Mouse (Mus musculus) spleen, postnatal 4 days (tissue): Measurements from ENCODE around the gene Synpo2.

Experiments
- DNase-seq, 2 experiments: peaks; one replicate each; pipeline ENCODE4 v3.0.0; 2022; ENCODE audit warnings: low spot score in 2 of 2

Synpo2 gene

DNA sequence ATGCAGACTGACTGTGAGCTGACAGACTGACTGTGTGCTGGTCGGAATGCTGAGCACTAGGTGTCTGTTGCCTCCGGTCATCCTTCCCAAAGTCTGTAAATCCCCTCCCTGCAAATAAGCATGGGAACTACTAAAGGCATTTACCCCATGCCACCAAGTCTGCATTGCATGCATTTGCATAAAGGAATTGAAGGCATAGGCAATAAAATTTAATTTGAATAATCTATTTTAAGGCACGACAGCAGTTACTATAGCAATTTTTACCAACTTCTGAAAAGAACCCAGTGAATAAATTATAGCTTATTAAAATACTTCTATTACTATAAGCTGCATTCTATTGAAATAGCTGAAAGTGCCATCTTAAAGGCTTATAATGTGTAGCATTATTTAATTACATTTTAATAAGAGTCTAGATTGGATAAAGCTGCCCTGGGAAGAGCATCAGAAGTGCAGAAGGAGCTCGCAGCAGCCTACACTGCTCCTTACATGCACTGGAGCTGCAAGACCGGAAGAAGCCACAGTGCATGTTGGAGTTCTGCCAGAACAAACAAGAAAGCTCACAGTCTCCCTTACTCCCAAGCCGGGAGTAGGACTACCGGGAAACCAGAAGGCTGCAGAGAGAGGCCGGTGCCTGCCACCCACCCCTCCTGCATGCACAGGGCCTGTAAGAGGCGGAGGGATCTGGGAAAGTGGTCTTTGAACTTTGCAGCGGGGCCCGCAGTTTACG lies 142.9 kb downstream of the Synpo2 start:
- DNase-seq: no peak

DNA sequence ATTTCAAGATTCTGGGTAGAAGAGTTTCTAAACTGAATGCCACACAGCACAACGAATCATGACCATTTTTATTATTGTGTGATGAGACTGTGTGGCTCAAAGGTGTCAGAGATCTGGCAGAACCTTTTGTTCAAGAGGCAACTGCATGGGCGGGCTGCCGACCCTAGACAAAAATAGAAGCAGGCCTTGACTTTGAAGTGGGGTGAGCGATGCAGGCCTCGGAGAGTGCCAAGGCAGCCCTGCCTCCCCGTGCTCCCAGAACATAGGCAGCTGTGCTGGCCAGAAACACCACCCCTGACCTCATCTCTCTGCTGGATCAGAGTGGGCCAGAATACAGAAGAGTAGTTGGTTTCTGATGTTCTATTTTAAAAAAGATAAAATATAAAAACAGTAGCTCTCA lies 143.5 kb downstream of the Synpo2 start:
- no peak for DNase-seq

DNA sequence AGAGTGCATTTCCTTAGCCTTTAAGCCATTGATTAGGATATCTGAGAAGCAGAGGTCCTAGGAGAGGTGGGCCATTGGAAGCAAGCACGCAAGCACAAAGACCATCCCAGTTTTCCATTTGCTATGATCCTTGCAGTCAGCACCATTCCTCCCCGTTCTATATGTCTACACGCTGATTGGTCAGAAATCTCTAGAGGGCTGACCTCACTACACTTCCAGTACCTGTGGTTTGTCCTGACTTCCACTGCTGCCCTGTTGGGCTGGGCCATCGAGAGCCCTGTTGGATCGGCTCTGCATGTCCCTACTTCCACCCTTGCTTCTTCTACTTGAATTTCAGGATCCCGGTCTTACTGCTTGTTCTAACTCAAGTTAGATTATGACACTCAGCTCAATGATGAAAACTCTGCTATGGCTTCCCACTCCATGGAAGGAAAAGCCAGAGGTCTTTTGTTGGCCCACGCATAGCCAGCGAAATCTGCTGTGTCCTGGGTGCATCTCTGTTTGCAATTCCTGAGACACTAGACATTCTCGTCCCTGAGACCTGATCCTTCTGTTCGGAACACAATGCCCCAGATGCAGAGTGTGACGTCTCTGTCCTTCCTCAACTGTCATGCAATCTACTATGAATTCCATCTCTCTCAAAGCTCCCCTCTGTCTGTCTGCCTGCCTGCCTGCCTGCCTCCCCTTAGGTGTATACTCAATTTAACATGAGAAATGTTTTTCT lies 146.5 kb downstream of the Synpo2 start:
- DNase-seq: no peak

DNA sequence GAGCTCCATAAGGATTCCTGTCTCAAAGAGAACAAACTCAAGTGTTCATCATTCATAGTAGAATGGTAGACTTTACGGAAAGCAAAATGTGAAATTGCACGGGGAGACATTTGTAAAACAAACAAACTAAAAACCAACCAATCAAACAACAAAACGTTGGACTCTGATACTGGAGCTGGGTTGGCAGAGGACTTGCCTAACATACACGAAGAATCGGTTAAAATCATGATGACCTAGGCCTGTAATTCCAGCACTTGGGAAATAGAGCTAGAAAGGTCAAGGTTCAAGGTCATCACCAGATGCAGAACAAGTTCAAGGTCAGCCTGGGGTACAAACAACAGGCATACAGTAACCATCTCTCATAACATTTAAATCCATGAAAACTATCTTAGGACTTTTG lies 147.7 kb downstream of the Synpo2 start:
- no peak for DNase-seq

DNA sequence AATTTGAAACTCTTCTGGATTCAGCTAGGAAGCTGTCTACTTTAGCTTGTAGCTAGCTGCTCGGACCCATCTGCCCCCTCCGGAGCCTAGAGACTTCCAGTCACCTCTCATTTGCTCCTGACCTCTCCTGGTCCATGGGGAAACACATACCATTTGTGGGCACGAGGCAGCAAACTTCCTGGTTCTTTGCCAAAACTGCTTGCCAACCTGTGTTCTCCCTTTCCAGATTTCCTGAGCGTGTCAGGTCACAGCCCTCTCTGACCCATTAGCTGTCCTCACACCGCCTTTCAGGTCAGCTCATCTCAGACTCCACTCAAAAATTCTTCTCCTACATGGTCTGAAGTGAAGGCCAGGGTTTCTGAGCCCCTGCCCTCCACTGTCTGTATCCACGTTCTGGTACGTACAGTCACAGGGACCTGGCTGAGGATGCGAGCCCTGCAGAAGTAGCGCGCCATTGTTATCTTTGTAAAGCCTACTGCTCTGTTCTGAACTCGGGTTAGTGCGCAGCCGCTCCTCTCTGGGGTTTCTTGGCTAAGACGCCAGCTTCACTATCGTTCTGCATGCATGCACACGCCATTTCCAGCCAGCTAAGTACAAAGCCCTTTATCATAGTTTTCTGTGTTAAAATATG lies 150.0 kb downstream of the Synpo2 start:
- no peak for DNase-seq

DNA sequence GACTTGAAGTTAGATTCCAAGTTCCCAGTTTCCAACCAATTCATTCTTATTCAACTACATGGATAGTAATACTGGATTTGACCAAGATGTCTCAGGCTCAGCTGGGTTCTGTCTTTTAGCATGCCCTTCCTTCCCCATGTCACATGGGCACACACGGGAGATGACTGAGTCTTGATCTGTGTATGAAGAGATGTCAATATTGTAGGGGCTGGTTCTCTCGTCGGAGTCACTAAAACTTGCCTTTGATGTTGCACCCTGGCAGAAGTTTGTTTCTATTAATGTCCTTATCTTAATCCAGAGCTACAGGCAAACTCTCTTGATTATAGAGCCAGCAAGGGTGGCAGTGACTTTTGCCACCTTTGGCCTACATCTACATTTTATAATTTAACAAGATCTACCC lies 154.3 kb downstream of the Synpo2 start:
- DNase-seq: no peak

DNA sequence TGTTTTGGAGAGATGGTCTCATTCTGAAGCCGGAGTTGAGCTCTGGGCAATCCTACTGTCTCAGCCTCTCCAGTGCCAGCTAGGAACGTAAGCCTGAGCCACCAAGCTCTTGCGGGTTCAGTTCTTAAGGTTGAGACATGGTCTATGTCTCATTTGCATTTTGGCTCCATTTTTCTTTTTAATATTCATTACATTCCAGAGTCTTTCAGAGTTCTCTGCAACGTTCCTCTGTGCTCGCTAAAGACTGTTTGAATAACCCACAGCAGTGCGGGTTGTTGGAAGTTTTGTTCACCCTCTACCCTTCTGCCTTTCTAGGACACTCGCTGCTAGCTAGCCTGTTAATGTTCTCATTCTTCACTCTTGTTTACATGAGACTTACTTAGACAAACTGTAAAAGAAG lies 155.0 kb downstream of the Synpo2 start:
- no peak for DNase-seq

DNA sequence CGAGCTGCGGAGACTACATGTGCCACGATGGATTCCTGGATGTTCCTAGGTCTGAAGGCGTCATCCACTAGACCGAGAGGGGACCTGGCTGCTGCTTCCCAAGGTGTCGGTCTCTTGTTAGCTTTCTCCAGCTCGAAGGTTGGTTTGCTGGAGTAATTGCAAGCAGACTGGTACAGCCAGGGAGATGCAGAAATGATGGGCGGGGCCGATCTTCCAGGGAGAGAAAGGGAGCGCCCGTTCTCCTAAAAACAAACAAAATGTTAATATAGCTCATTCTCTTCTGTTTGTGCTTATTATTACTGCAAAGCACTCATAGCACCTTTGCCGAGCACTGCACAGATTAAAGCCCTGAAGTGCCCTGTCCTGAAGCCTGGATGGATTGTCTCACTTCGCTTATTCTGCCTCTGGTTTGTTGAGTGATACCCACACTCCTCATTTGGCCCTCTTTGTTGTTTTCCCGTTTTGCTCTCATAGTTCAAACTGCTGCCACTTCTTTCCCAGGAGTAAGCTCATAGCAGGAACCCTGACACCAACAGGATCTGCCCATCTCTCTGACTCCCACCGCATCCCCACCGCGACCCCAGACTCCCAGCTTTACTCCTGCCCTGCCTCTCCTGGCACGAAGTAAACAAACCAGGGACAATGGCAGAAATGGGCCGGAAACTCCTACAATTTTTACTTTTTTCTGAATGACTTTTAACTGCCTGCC lies 155.8 kb downstream of the Synpo2 start:
- DNase-seq: no peak

DNA sequence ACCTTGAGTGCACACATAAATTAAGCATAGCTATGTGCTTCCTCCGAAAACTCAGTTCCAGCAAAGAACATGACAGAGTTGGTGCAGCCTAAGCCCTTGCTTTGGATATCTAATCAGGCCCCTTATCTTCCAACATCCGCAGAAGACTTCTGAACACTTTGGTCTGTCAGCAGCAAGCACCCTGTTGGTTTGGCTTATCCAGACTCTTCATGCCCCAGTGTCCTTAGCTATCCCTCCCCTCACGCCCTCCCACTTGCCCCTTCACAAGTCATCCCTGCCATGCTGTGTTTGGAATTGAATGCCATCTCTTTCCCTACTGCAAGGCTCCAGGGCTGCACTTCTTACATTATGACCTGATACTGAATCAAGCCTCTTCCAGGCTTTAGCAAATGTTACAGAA lies 160.2 kb downstream of the Synpo2 start:
- DNase-seq: no peak

DNA sequence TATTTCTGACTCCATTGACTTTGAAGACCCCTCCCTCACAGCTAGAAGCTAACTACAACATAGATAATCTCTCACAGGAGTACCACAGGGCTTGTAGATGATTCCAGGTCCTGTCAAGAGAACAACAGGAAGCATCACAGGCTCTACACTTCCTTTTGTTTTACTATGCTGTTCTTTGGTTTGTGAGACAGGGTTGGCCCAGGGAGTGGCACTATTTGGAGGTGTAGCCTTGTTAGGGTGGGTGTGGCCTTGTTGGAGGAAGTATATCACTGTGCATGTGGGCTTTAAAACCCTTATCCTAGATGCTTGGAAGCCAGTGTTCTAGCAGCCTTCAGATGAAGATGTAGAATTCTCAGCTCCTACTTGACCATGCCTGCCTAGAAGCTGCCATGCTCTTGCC lies 160.9 kb downstream of the Synpo2 start:
- DNase-seq: no peak

DNA sequence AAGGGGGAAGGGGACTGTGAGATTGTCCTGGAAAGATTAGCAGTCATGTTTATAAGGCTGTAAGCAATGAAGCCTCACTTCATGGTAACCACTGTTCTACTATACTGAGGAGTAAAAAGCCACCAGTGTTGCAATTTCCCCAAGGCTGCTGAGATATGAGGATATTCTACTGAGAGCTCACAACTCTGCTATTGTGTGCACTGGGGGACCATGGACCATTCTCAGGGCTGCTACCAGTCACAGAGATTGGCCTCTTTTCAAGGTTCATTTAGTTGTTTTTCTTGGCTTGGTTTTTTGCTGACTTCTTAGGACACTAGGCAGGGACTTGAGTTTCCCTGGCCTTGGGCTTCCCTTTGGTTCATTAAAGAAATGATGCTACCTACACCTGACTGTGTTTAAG lies 162.6 kb downstream of the Synpo2 start:
- DNase-seq: no peak

DNA sequence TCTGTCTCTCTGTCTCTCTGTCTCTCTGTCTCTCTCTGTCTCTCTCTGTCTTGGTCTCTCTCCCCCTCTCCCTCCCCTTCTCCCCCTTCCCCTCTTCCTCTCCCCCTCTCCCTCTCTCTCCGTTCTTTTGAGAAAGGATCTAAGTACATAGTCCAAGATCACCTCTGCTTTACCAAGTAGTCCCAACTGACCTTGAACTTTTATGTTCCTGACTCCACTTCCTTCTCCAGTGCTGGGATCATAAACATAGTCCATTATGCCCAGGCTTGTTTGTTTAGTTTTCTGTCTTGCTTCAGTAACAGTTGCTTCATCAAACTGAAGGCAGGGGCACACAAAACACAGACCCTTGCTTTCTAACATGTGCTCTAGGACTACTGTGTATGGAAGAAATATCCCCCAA lies 163.5 kb downstream of the Synpo2 start:
- no peak for DNase-seq

DNA sequence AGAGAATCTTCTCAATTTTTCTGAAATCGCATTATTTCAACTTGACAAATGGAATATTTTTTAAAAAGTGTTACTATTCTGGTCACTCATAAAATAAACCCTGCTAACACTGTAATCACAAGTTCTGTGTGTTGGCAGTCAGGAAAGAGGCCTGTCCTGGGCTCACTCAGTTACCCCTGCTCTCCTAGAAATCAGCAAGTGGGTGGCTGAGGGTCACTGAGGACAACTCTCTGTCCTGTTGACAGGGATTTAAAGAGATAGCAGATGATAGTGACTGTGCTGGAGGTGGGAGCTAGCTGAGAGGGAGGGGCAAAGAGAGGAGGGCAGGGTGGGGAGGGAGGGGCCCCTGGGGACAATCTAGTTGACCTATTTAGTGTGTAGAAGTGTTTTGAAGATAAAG lies 165.0 kb downstream of the Synpo2 start:
- DNase-seq: no peak

DNA sequence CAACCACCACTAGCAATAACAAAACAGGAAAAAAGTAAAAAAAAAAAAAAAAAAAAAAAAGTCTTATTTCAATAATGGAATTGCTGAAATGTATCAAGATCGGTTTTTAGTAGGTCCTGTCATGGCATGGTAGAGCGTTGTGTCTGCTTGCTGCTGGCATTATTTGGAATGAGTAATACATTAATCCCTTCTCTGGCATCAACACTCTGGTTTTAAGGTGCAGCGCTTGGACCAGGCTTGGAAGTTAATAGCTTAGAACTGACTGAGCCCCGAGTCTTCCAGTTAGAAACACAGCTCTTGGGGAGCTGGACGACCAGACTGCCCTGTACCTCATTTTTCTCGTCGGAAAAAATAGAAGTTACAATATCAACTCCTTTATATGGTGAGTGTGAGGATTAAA lies 169.1 kb downstream of the Synpo2 start:
- no peak for DNase-seq

DNA sequence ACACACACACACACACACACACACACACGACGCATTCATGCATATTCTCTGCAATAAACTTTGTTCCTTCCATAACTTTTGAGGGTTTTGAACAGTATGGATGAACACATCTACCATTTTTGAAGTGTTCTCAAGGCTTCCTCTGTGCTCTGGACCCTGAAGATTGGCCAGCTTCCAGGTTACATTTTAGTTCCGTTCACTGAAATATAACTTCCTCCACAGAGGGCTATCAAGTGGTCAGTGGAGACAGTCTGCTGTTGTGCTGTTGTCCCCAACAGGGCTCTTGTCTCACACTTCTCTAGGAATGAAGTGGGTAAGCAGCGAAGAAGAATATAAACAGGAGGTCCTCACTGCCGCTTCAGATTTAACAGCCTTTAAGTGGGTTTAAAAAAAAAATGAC lies 170.5 kb downstream of the Synpo2 start:
- no peak for DNase-seq

DNA sequence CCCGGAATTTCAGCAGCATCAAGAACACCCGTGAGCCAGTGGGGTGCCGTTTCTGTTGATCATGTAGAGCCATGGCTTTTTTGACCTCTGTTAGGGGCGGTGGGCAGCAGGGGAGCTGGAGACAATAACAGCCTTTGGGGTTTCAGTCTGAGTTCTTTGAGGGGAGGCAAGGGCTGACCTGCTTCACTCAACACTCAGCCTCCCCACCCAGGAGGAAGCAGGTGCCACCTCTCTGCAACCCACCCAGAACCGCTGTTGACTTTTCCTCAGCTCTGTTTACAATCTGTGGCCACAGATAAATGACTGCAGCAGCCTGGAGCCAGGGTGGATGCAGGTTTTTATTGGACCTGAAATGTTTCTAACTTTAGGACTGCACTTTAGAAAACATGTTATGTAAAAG lies 171.8 kb downstream of the Synpo2 start:
- no peak for DNase-seq

DNA sequence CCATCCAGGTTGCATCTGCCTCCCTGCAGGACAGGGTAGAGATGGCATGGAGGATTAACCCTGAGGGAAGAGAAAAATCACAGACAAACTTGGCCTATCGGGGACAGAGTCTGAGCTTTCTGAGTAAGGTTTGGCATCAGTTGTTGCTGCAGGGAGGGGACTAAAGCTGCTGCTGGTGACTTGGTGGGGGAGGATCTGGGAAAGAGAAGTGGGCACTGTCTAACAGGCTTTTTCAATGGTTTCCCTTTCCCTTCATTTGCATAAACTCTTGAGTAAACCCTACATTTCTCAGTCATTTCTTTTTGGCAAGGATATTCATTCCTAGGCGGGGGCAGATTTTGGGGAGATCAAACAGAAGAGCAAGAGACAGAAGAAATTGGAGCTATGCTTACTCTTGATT lies 174.0 kb downstream of the Synpo2 start:
- no peak for DNase-seq

DNA sequence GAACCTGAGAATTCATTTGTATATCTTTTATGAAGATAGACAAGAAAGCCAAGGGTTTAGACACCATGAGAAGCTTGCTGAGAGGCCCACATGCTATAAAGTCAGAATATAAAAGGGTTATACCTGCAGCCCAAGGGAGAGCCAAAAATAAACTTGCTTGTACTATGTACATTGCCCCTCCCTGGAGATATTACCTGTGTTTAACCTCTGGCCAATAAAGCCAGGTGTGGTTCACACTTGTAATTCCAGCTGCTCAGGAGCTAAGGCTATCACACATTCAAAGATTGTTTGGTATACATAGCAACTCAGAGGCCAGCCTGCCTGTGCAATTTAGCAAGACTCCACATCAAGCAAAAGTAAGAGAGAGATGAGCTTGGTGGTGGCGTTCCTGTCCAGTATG lies 177.1 kb downstream of the Synpo2 start:
- no peak for DNase-seq

DNA sequence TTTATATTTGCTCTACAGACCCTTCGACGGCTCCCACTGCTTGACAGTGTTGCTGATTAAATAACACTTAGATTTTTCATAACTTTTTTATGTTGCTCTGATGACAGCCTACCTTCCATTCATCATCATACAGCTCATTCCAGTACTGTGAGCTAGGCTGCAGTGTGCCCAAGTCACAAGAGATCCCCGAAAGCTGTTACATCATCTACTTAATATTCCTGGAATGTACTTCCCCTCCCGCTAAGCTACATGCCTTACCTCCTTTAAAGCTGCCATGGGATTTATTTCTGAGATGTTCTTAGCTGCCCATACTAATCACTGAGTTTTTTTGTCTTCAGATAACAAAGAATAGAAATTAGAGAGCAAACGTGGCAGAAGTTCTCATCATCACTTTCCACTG lies 181.8 kb downstream of the Synpo2 start:
- no peak for DNase-seq

DNA sequence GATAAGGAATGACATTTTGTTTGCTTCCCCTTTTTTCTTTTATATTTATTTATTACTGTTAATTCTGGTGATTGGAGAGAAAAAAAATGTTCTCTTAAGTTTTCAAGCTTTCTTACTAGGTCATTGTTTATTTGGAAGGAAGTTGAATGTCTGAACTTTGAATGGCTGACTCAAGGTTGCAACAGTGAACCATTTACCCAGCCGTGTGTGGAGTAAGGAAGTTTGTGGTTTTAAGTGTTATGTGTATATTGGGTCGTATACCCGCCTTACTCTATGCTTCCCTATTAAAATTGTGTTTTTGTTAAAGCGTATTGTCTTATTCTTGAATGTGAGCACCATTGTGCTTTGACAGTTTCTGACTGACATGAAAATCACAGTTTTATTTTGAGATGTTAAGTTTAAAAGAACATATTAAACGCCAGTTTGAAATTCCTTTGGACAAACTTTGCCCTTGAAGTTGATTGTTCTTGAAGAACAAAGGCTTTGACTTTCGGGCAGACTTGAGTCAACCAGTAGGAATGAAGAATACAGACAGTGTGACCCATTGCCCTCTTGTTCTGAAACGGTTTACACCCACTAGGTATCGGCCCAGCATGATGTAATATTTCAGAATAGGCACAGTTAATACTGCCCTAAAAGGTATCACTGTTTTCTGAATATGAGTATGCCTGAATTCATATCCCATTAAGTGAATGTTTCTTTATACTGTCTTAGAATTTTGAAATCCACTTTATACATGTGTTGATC lies 182.6 kb downstream of the Synpo2 start:
- no peak for DNase-seq

DNA sequence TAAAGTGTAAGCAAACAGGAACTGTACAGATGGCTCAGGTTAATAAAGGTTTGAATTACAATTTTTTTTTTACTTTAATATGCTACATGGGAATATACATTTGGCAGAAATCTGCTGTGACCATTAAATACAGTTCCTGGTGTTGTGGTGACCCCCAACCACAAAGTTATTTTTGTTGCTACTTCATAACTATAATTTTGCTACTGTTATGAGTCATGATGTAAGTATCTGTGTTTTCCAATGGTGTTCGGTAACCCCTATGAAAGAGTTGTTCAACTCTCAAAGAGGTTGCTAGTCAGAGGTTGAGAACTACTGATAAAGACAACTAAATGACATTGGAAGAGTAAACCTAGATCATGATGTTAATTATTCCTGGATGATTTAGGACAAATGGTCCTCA lies 193.6 kb downstream of the Synpo2 start:
- no peak for DNase-seq

DNA sequence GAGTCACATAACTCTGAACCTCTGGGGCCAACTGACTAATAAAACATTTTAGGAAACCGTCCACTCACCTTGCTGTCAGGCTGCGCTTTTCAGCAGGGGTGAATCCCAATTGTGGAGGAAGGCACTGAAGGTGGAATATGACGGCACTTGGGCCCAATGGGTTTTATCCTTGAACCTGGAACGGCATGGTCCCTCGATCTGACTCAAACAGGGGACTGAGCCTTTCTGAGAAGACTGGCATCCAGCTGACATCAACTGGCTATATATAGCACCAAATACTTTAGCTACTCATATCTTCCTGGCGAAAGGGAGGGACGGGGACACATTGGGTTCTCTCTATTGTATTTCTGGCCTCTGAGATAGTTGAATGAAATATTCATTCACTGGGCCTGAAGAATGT lies 201.2 kb downstream of the Synpo2 start, which contains the start of gene Myoz2:
Myoz2 (minus strand) TSS at position 264 of the 400 bp plus-strand sequence.
- DNase-seq: no peak
